Mouse (Mus musculus) adrenal gland (tissue): Measurements from ENCODE around the gene Rbm45.

Experiments used
- intact Hi-C: fragments of 180-260 bp; cut with DNase I; formaldehyde crosslinking; loops from one replicate; pipeline ENCODE4 v1.15.1; 2025

Rbm45 gene

DNA sequence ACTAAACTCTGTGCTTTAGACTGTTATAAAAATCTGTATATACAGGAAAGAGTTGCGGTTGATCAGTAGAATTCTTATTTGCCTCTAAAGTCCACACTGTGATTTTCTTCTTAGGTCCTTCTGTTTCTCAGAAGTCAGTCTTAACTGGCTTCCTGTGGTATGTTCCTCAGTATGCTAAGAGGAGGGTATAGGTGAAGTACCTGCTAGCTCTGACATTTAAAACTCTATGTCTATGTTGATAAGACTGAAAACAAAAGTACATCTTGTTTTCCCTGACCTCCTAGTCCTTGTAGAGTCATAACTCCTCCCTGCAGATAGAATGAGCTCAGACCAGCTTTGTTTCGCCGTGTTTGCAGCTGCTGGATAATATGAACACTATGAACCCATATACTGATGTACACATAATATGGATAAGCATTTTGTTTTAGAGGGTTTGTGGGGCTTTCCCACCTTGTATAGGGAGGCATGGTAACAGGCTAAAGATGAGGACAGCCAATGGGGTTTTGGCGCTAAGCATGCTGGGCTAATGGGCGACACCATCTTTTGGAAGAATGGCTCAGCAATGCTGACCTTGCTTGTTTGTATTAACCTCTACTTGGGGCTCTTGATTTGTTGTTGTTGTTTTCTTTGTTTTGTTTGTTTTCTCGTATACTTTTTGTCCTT is 4.9 kb downstream of the Rbm45 start:
- intact Hi-C loops: no loop called here

DNA sequence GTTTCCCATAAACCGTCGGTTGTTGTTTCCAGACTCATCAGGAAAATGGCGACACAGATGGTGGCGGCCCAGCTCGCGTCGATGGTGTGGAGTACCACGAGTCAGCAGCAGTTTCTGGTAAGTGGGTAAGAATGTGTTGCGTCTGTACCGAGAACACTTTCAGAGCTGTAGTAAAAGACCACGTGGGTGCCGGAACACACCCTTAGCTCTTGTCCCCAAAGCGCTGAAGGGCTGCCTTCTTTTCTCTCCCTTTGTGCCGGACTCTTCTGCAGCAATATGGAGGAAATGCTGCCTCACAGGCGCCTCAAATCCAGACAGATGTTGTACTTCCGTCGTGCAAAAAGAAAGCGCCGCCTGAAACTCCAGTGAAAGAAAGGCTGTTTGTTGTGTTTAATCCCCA is 8.9 kb downstream of the Rbm45 start:
- intact Hi-C loops: no loop called here

DNA sequence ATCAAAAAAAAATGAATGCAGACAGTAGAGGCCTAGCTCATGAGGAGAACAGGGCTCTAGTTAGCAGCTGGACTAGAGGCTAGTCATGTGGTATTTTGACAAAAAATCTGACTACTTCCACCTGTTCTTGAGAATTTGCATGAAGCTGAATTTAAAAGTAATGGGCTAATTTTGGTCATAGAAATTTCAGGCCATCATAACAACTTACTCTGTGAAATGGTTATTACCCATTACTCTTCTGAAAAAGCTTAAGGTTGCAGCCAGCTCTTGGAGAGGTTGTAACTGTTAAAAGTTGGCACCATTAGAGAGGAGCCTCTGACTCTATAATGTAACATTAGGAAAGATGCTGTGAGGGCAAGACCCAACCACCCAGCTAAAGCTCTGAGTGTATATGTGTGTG is 16.7 kb downstream of the Rbm45 start:
- intact Hi-C loops: no loop called here

DNA sequence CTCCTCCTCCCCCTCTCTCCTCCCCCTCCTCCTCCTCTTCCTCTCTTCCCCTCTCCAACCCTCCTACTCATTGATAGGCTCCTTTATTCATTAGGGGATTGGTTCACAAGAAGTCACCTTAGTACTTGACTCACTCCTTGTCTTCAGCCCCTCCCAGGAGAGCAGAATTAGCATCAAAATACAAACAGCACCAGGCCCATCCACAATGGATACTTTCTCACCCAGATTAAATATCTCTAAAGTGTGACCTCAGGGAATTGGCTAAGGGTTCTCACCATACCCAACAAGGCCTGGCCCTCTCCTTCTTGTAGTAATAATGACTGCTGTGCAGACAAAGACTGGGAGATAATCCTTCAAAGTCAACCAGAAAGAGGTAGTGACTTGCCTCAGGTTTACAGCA is 30.4 kb downstream of the Rbm45 start:
- intact Hi-C loops: loop anchor here (10.0 kb wide), 1 partner anchor 145 kb away; no protein-coding TSS in a partner anchor

DNA sequence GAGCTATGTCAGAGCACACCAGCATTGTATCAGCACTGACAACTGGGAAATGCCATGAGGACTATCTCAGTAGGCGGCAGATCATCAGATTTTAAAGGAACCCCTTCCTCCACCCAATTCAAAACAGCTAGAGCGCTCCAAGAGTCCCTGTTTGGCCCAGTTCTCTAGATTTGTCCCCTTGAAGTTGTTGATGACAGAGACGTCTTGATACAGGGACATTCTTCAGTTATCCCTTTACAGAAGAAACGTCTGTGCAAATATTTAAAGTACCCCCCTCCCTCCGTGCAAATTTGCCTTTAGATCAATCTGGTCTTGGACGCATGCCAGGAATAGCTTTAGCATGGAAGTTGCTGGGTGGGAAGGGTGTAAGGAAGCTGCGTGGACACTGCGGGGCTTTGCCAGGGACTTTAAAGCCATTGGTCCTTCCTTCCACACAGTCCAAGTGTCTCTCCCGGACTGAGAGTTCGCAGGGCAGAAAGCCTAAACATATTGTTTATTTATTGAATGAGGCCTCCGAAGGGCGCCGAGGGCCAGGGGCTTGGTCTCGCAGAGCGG is 35.9 kb downstream of the Rbm45 start:
- intact Hi-C loops: loop anchor here (10.0 kb wide), 1 partner anchor 139 kb away; no protein-coding TSS in a partner anchor

DNA sequence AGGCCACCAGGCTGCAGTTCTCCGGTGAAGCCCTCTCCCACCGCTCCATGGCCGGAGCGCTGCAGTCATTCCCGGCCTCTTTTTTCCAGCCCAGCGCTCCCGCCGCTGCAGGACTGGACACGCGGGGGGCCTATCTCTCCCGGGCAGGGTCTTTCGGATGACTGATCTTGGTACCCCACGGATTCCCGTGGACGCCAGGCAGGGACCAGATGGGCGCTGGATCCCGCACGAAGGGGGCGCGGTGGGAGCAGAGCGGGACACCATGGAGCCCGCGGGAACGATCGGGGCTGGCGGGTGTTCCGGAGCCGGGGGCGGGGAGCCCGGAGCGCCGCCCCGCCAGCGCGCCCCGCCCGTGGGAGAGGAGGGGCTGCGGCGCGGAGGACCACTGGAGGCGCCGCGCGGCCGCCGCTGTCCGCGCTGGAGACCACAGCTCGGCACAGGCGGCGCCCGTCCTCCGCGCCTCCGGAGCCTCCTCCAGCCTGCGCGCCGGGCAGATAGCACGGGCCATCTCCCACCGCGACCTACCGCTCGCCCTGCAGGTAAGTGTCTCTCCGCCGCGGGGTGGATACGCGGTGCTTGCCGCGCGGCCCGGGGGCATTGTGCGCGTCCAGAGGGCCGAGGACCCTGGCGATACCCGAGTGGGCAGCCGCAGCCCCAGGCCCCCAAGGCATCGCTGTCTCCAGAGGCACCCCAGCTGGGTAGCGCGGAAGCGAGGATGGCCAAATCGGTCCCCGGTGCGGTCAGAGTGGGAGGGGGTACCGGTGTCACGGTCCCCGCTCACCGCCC is 36.6 kb downstream of the Rbm45 start, which contains the start of gene Osbpl6:
TSS of gene Osbpl6 (plus strand) at position 358 of the 786 bp plus-strand sequence.
- intact Hi-C loops: loop anchor here (10.0 kb wide), 1 partner anchor 138 kb away; no protein-coding TSS in a partner anchor

DNA sequence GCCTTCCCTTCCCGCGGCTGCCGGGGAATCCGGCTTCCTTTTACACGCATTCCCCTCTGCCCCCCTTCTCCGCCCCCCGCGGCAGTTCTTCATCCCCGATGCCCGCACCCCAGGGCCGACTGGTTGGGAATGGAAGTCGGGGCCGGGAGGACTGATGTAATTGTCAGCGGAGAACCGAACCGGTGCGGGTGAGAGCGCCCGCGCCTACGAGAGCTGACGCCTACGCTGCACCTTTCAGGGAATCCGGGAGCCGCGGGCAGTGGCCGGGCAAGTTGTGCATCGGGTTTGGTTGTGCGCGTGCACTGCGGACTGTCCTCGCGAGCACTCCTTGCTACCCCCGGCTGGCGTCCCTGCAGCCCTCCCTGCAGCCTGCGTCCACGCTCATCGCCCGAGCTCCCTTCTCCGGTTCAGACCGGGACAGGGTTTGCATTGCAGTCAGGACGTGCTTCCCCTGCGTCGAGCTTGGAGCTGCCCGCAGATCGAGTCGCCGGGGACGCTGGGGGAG is 37.2 kb downstream of the Rbm45 start:
- intact Hi-C loops: loop anchor here (10.0 kb wide), 1 partner anchor 138 kb away; no protein-coding TSS in a partner anchor

DNA sequence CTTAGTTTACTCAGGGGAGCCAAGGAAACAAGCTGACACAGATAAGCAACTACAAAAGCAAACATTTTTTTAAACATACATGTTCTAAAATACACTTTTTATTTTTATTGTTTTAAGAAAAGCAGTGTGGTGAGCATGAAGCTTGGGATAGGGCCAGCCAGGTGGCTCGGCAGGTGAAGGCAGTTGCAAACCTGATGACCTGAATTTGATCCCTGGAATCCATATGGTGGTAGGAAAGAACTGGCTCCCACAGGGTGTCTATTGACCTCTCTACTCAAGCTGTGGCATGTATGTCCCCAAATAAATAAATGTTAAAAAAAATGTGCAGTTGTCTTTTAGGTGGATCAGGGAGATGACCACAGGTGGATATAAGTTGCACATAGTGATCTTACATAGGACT is 39.7 kb downstream of the Rbm45 start:
- intact Hi-C loops: loop anchor here (10.0 kb wide), 1 partner anchor 135 kb away; no protein-coding TSS in a partner anchor

DNA sequence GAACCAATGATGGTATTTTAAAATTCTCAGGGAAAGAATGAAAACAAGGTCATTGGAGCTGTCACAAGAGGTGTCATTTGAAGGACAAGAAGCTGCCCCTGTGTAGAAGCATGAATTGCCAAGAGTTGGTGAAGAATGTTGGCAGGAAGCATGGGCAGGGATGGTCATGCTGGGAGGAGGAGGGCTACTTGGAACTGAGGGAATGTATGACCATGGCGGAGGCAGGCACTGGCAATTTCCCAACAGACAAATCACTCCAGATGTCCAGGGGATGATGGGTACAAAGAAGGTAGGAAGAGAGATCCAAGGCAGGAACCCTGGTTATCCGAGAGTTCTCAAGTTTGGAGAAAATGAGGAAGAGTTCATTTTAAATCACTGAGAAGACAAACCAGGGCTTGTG is 40.2 kb downstream of the Rbm45 start:
- intact Hi-C loops: loop anchor here (10.0 kb wide), 1 partner anchor 135 kb away; no protein-coding TSS in a partner anchor

DNA sequence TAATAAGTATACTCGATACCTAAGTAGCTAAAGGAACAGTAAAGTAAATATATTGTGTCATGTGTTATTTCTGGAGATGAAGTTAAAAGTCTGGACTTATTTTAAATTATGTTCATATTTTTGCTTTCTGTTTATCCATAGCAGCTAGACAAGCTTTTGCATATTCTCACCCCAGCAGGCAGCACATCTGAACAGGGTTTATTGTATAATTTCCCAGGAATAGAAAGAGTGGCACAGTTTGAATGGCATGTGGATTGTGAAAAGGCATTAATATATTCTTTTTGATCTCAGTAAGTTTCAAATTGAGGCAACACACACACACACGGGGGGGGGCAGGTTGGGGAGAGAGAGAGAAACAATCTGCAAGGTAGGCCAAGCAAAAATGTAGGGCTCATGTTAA is 43.1 kb downstream of the Rbm45 start:
- intact Hi-C loops: no loop called here

DNA sequence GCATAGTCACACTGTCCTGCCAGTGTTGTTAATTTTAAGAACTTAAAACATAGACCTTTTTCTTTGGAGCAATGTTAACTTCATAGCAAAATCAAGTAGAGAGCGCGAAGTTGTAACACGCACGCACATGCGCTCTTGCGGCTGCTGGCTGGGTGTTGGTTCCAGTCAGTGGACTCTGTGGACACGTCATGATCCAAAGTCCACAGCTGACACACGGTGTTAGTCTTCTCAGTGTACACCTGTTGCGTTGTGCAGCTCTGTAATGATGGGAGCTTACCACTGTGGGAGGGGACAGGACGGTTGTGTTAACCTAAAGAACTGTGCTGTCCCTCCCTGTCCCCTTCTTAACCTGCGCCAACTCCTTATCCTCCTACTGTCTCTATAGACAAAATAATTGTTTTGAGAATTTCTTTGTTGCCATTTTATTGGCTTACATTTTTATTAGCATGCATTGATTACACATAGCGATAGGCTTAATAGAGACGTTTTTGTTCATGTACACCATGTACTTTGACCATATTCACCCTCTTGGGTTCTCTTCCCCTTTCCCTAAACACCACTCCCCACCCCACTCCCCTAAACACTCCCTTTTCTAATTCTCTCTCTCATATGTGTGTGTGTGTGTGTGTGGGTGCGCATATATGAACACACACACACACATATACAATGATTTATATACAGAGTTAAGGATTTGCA is 47.8 kb downstream of the Rbm45 start:
- intact Hi-C loops: no loop called here

DNA sequence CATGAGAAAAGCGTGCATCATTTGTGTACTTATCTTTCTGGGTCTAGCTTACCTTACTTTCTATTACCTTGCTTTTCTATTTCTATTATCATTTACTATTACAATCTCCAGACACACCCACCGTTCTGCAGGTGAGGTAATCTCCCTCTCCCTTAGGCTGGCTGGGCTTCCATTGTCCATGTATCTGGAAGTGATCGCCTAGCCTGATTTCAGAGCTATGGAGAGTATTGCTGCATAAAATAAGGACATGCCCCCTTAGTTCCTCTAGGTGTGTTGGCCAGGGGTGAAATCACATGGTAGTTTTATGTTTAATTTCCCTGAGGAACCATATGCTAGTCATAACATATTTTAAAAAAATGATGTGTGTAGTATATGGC is 48.3 kb downstream of the Rbm45 start:
- intact Hi-C loops: no loop called here

DNA sequence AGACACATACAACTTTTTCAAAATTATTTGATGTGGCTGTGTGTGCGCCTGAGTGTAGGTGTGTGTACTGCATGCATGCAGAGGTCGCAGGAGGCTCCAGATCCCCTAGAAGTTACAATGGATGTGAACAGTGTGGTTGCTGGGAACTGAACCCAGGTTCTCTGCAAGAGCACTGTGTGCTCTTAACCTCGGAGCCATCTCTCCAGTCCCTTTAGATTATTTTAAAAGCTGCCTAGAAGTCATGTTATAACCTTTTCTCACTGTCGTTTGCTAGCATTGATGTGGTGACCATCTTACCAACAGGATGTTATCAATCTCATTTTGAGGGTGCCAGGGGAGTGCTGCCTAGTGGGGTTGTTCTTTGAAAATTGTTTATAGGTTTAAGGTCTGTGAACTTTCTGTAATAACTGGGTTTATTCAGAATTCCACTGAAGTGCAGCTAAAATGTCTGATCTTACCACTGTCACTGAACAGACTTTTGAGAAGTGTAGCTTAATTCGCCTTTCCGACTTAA is 51.7 kb downstream of the Rbm45 start:
- intact Hi-C loops: no loop called here

DNA sequence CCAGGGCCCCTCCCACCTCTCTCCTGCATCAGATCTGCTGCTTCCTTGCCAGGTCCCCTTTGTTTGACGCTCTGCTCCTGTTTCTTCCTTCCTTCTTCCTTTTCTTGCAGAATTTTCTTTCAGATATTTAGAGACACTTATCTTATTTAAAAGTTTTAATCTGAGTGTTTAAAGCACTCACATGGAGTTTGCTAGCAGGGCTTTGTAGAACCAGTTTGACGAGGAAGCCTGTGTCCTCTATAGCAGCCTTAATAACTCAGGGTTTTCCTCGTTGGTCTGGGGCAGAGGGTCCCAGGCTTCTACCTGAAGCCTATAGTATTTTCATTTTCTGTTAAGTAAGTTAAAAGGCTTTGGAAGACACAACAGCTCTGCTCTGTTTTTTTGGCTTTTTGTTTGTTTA is 57.0 kb downstream of the Rbm45 start:
- intact Hi-C loops: no loop called here

DNA sequence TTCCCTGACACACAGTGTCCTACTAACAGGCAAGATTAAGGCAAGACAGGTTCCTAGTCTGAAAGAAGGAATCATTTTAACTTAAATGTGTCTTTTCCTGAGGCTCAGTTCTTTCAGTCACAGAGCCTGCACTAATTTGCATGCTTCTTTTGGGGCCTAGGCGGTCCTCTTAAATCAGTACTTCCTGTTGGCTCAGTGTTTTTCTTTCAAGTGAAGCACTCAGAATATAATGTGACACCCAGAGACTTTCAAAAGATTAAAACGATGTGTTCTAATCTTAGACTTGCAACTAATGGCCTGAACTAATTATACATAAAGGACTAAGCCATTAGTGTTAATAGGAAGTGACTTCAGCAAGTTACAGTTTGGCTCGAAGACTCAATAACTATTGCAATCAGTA is 59.5 kb downstream of the Rbm45 start:
- intact Hi-C loops: no loop called here

DNA sequence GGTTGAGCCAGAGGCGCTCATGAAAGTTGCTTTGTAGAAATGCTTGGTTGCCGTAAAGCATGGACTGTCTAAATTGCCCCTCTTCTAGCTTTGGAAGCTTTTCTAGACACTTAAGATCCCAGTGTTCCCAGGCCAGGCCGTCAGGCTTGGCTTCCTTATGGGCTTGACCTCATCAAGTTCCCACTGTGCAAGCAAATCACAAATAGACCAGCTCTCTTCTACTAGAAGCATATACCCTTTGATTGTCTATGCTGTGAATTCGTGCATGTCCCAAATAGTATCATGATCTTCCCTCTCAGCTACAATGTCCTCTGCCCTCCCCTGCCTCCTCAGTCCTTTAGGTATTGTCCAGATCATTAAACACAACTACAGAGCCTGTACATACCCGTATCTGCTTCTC is 60.1 kb downstream of the Rbm45 start:
- intact Hi-C loops: no loop called here

DNA sequence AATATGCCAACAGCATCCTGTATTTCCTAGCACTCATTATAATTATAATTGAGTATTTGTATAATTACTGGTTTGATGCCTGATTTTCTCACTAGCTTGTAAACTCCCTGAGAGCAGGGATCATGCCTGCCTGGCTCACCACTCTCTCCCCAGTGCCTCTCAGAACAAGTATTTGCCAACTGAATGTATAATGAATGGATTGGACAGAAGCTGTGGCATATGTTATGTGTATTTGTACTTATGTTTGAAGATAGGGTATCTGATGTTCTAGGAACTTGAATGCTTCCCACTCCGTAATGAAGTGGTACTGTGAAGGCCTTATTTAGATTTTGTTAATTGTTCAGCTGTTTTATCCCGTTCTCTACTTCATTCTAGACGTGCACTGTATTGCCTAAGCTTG is 60.8 kb downstream of the Rbm45 start:
- intact Hi-C loops: no loop called here
